8 mouse cellular contexts compared by ENCODE assay signal in the genomic region with DNA sequence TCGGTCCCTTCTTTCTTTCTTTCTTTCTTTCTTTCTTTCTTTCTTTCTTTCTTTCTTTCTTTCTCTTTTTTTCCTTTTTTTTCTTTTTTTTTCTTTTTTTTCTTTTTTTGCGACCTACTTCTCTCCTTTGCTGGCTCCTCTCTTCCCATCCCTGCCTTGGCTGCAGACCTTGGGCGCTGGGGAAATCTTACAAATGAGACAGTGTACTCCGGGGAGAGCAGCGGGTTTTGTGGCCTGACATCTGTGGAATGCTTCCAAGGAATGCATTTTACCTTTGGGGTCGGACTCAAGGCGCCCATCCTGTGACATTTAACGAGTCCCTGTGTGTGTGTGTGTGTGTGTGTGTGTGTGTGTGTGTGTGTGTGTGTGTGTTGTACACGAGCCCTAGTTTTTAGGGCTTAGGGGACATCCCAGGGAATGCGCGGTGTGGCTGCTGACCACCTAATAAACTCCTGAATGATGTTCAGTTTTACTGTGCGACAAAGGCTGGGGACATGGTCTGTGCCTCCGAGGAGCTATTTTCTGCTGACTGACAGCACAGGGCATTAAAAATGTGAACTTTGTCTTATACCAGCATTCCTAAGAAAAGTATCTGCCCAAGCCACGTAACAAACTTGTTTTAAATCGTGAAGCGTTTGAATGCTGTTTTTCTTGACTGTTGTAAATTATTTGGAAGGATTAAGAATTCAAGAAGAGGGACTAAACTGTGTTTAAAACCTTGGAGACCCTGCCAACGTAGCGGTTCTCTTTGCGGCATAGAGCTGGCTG. TPM values are rescaled to one million over a fixed set of nuclear protein-coding genes. Genes with fewer than 3 reads are reported as not detected.
DNase-seq lines count a peak whose midpoint lies in the region; ATAC-seq and TF ChIP-seq lines count a peak whose summit lies in the region.

No protein-coding gene starts in this region.

- 7% methylated on average over 19 of the region's 19 CpGs for WGBS in forebrain, embryonic 12.5 days
- 9% methylated on average over 19 of the region's 19 CpGs for WGBS in intestine, embryonic 16.5 days
- 6% methylated on average over 19 of the region's 19 CpGs for WGBS in midbrain, embryonic 14.5 days
- 58% methylated on average over 19 of the region's 19 CpGs for WGBS in thymus, adult 2 months

- peak; percentile 34; the same call in 1 of the 2 replicates for ATAC-seq in forebrain, embryonic 12.5 days (ENCODE audit: low FRiP score)
- ATAC-seq in intestine, embryonic 16.5 days: peak; percentile 39; the same call in 1 of the 2 replicates
- ATAC-seq in midbrain, embryonic 14.5 days (ENCODE audit: low FRiP score, low TSS enrichment): no peak

- no peak for TF ChIP-seq CTCF in thymus, adult 2 months (IDR thresholded peaks at IDR 0.05; ENCODE audit: borderline replicate concordance, control insufficient read depth, extremely low read depth, insufficient read depth, low read length, poor library complexity)

- no peak for TF ChIP-seq POLR2A in thymus, adult 2 months (IDR thresholded peaks at IDR 0.05; ENCODE audit: control insufficient read depth, extremely low read depth, insufficient read depth, low read length, poor library complexity)

- H3K27me3 ChIP-seq in forebrain, embryonic 12.5 days: peaks cover 11% of the 10 kb centered on the region
- no peaks in the 10 kb centered on the region for H3K27me3 ChIP-seq in intestine, embryonic 16.5 days (replicated peaks; ENCODE audit: control insufficient read depth, insufficient read depth, low read length)
- H3K27me3 ChIP-seq in midbrain, embryonic 14.5 days (ENCODE audit: control insufficient read depth, insufficient read depth, low read length): no peaks in the 10 kb centered on the region
- no peaks in the 10 kb centered on the region for H3K27me3 ChIP-seq in thymus, adult 2 months (ENCODE audit: control insufficient read depth, insufficient read depth, low read length)

- no peaks in the 10 kb centered on the region for H3K9me3 ChIP-seq in forebrain, embryonic 12.5 days
- H3K9me3 ChIP-seq in intestine, embryonic 16.5 days (ENCODE audit: control insufficient read depth, low read length): no peaks in the 10 kb centered on the region
- H3K9me3 ChIP-seq in midbrain, embryonic 14.5 days (ENCODE audit: control insufficient read depth, low read length): no peaks in the 10 kb centered on the region

- H3K4me2 ChIP-seq in forebrain, embryonic 12.5 days: peak overlapping the region; percentile 69
- H3K4me2 ChIP-seq in intestine, embryonic 16.5 days (ENCODE audit: low read depth, low read length): peak overlapping the region; percentile 78
- H3K4me2 ChIP-seq in midbrain, embryonic 14.5 days (ENCODE audit: low read length): peak overlapping the region; percentile 90

- peak; percentile 6 for DNase-seq in right cerebral cortex, postnatal 4 days
- DNase-seq in right cerebral cortex, postnatal 25 days: no peak
- peak; percentile 25 for DNase-seq in midbrain, embryonic 14.5 days
- DNase-seq in gastrocnemius, adult 8-10 months (ENCODE audit: low spot score in 2 of 2): no peak
- DNase-seq in spleen, postnatal 4 days (ENCODE audit: low spot score in 2 of 2): no peak
- no peak for DNase-seq in thymus, adult 2 months

- peaks cover 7% of the 10 kb centered on the region for H3K4me1 ChIP-seq in forebrain, embryonic 12.5 days
- H3K4me1 ChIP-seq in intestine, embryonic 16.5 days (ENCODE audit: control insufficient read depth, insufficient read depth, low read length): peaks cover 9% of the 10 kb centered on the region
- H3K4me1 ChIP-seq in midbrain, embryonic 14.5 days (ENCODE audit: control insufficient read depth, insufficient read depth, low read length): no peaks in the 10 kb centered on the region
- peaks cover 6% of the 10 kb centered on the region; the same call in 1 of the 2 replicates for H3K4me1 ChIP-seq in thymus, adult 2 months (replicated peaks; ENCODE audit: control insufficient read depth, insufficient read depth, low read length)

- no peak overlapping the region for H3K27ac ChIP-seq in forebrain, embryonic 12.5 days
- no peak overlapping the region for H3K27ac ChIP-seq in intestine, embryonic 16.5 days (ENCODE audit: low read length)
- H3K27ac ChIP-seq in midbrain, embryonic 14.5 days (replicated peaks; ENCODE audit: low read depth, low read length): no peak overlapping the region
- no peak overlapping the region for H3K27ac ChIP-seq in thymus, adult 2 months (ENCODE audit: control insufficient read depth, insufficient read depth, low read length)

- H3K4me3 ChIP-seq in forebrain, embryonic 12.5 days (replicated peaks): peak overlapping the region; percentile 46
- H3K4me3 ChIP-seq in intestine, embryonic 16.5 days (ENCODE audit: low read length): peak overlapping the region; percentile 55
- peak overlapping the region; percentile 53 for H3K4me3 ChIP-seq in midbrain, embryonic 14.5 days (replicated peaks; ENCODE audit: low read depth, low read length)
- no peak overlapping the region for H3K4me3 ChIP-seq in thymus, adult 2 months (ENCODE audit: control insufficient read depth, insufficient read depth, low read length)

- peak overlapping the region; percentile 46; the same call in 1 of the 2 replicates for H3K9ac ChIP-seq in forebrain, embryonic 12.5 days
- peak overlapping the region; percentile 68 for H3K9ac ChIP-seq in intestine, embryonic 16.5 days (ENCODE audit: low read depth, low read length)
- H3K9ac ChIP-seq in midbrain, embryonic 14.5 days (replicated peaks; ENCODE audit: low read length): peak overlapping the region; percentile 20; the same call in 1 of the 2 replicates

- H3K36me3 ChIP-seq in forebrain, embryonic 12.5 days (replicated peaks): no peaks in the 10 kb centered on the region
- no peaks in the 10 kb centered on the region for H3K36me3 ChIP-seq in intestine, embryonic 16.5 days (ENCODE audit: control insufficient read depth, insufficient read depth, low read length)
- no peaks in the 10 kb centered on the region for H3K36me3 ChIP-seq in midbrain, embryonic 14.5 days (ENCODE audit: control insufficient read depth, insufficient read depth, low read length)
- H3K36me3 ChIP-seq in thymus, adult 2 months (ENCODE audit: control insufficient read depth, insufficient read depth, low read length): no peaks in the 10 kb centered on the region

RNA-seq across cellular contexts. Expression of a gene that starts 58.0 kb away (rescaled TPM):
- not detected in 2 replicates for polyA plus RNA-seq in forebrain, embryonic 12.5 days (2016; fragmentation: Nextera tagmentation; extraction: Ambion mirVana)
- 4.2 and 5.1 TPM in 2 replicates for polyA plus RNA-seq in intestine, embryonic 16.5 days (2015; fragmentation: Nextera tagmentation; extraction: Ambion mirVana)
- not detected in 2 replicates for polyA plus RNA-seq in midbrain, embryonic 14.5 days (2014; fragmentation: Nextera tagmentation; extraction: Ambion mirVana)
- not detected for total RNA-seq in gastrocnemius, adult 8-10 months (2022)
- polyA plus RNA-seq in thymus, adult 2 months (2012; rRNA removed): 0.13 TPM in 1 of 2 replicates, not detected in the other

Comparison
In these comparisons a context has a peak if more than half of its experiments do, and no peak if none do; other contexts are left out.
1. DNase-seq: peak in right cerebral cortex, postnatal 4 days (single experiment) and midbrain, embryonic 14.5 days (single experiment); none in right cerebral cortex, postnatal 25 days (single experiment), gastrocnemius, adult 8-10 months (0 of 2), spleen, postnatal 4 days (0 of 2) and thymus, adult 2 months (single experiment).
2. Peak in every context shown above with its lines, with median percentiles within 50 percentile points of each other: H3K4me2 ChIP-seq and H3K9ac ChIP-seq.